Mouse (Mus musculus) midbrain, embryonic 10.5 days (tissue): ENCODE data around the gene Snrnp70. TPM values are rescaled to one million over a fixed set of nuclear protein-coding genes. Genes with fewer than 3 reads are reported as not detected.
A peak's percentile ranks its signal among the peaks of the same experiment; 100 is the strongest.

Source experiments
- DNase-seq: peaks from one replicate; pipeline ENCODE4 v3.0.0-alpha.2; 2017; ENCODE audit warnings: low spot score
- H3K27ac ChIP-seq: fragments of 300-500 bp; sonication (generic); replicated peaks from 2 replicates; pipeline ENCODE4 v1.5.1; 2016; ENCODE audit warnings: mild to moderate bottlenecking
- H3K27me3 ChIP-seq: fragments of 300-500 bp; sonication (generic); 2 replicates; pipeline ENCODE4 v1.6.1; 2016; ENCODE audit warnings: low read depth, mild to moderate bottlenecking; ENCODE audit not compliant: poor library complexity, severe bottlenecking
- H3K36me3 ChIP-seq: fragments of 300-500 bp; sonication (generic); 2 replicates; pipeline ENCODE4 v1.6.1; 2016; ENCODE audit warnings: mild to moderate bottlenecking, moderate library complexity
- H3K4me1 ChIP-seq: fragments of 300-500 bp; sonication (generic); 2 replicates; pipeline ENCODE4 v1.6.1; 2016
- H3K4me3 ChIP-seq: fragments of 300-500 bp; sonication (generic); 2 replicates; pipeline ENCODE4 v1.5.1; 2016; ENCODE audit warnings: mild to moderate bottlenecking, moderate library complexity
- H3K9me3 ChIP-seq: fragments of 300-500 bp; sonication (generic); replicated peaks from 2 replicates; pipeline ENCODE4 v1.6.1; 2016; ENCODE audit warnings: mild to moderate bottlenecking
- WGBS: fragments of 180-500 bp; shearing (Covaris S2); methylation state at CpG from one replicate; pipeline ENCODE4 v1.1.7; 2016; 5-methylcytosine and 5-hydroxymethylcytosine counted together
- polyA plus RNA-seq: library from polyadenylated mRNA; unstranded; fragments of >200 nt; fragmentation: Nextera tagmentation; extraction: Ambion mirVana; gene quantifications from 2 replicates; pipeline ENCODE4 v1.2.1, GENCODE M21; 2016

Gene Snrnp70
- 254 and 268 TPM in 2 replicates for polyA plus RNA-seq

DNA sequence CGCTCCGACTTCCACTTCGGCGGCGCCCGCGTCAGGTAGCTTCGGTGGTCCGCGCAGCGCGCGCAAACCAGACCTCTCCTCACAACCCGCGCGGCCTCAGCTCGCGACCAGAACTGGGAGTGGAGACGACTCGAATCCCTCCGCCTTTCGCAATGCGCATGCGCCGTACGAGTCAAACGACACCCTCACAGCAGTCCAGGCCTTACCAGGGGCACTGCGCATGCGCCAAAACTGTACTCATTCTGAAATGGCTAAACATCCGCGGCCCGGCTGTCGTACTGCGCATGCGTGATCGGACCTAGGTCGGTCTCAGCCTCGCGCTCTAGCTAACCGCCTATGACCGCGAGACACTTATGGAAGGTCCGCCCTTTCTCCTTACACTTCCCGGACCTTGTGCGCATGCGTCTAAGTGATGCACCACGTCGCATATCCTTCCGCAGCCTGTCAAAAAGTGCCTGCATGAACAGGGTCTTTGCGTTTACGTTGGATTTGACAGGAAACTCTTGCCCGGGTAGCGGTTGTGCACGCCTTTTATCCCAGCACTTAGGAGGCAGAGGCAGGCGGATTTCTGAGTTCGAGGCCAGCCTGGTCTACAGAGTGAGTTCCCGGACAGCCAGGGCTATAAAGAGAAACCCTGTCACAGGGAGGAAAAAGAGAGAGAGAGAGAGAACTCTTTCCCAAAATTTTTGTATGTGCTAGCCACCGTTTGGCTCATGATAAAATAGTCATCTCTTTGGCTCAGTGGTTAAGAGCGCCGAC lies at the start of gene Snrnp70:
Gene Snrnp70 (minus strand): TSS at position 165 of the 759 bp plus-strand sequence.
- under 1% methylated on average over 60 of the region's 60 CpGs for WGBS
- Histone ChIP-seq H3K27me3 (no peaks in the 10 kb centered on the region), H3K4me3 (peak within 1 kb of the TSS; percentile 91), H3K4me1 (peaks cover 23% of the 10 kb centered on the region), H3K27ac (peak within 1 kb of the TSS; percentile 99), H3K36me3 (peaks cover 36% of the 10 kb centered on the region), H3K9me3 (no peaks in the 10 kb centered on the region)
- DNase-seq: peak; percentile 100

DNA sequence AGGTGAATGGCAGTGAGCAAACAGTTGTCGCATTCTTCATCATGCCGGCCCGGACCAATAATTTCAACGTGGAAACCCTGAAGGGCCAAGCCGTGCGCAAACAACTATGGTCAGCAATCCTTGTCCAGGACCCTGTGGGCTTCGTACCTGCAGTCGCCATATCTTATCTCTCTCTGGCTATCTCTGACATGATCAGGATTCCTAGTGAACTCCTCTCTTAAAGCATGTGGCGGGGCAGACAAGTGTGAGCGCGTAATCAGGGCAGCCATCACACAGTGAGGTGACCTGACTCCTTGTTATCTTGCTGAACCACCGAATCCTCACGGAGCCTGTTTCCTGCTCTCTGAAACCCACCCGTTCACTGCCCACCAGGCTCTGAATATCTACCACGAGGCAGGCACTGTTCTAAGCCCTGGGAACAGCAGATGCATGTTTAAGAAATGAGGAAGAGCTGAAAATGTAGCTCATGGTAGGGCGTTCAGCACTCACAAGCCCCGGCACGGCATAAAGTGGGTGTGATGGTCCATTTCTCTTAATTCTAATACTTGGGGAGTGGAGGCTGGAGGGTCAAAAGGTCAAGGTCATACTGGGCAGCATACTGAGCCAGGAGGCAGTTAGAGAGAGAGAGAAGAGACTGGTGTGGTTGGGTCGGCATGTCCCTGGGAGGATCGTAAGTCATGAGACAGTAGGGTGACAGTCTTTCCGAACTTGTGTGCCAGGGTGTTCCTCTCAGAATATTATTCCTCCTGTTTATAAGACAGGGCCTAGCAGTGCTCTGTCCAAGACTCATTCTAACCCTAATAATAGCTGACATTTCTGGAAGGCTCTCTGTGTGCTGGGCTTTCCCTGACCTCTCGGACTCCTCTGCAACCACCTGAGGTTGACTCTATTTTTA lies 48.2 kb upstream of the Snrnp70 start:
- Histone ChIP-seq H3K36me3 (peaks cover 80% of the 10 kb centered on the region), H3K9me3 (no peaks in the 10 kb centered on the region), H3K27ac (no peak overlapping the region), H3K4me3 (no peak overlapping the region), H3K4me1 (no peaks in the 10 kb centered on the region), H3K27me3 (no peaks in the 10 kb centered on the region)
- DNase-seq: no peak
- WGBS: 90% methylated on average over 22 of the region's 22 CpGs

DNA sequence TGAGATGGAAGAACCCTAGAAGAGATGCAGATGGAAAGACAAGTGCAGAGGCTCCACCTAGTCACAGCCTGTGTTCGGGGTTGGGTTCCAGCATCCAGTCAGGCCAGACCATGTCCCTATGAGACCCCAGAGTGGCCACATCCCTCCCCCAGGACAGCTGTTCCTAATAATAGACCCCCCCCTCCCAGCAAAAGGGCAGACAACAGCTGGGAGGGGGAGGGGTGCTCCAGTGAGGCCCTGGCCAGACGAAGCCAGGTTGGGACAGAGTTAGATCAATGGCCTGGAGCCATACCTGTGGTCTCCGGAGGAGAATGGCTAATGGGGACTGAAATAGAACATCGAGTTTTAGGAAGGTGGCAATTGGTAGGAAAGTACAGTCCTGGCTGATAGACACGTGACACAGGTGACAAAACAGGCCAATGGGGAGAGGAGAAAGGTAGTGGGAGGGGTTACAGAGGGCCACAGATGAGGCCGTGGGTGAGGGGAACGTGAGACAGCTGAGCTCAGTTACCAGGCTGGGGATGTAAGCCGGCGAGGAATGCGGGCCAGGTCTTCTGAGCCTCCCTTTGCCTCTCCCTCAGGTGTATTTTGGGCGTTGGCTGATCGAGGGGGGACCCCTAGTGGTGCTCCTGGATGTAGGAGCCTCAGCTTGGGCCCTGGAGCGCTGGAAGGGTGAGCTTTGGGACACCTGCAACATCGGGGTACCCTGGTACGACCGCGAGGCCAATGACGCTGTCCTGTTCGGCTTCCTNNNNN lies 42.2 kb upstream of the Snrnp70 start, which contains the start of gene Ruvbl2:
Gene Ruvbl2 (minus strand): TSS at position 576 of the 756 bp plus-strand sequence.
- no peaks in the 10 kb centered on the region for H3K27me3 ChIP-seq
- H3K4me1 ChIP-seq: peaks cover 46% of the 10 kb centered on the region
- H3K9me3 ChIP-seq: no peaks in the 10 kb centered on the region
- peak within 1 kb of the TSS; percentile 3; the same call in 1 of the 2 replicates for H3K4me3 ChIP-seq
- DNase-seq: no peak
- no peak within 1 kb of the TSS for H3K27ac ChIP-seq
- peaks cover 41% of the 10 kb centered on the region for H3K36me3 ChIP-seq
- 18% methylated on average over 19 of the region's 19 CpGs for WGBS

DNA sequence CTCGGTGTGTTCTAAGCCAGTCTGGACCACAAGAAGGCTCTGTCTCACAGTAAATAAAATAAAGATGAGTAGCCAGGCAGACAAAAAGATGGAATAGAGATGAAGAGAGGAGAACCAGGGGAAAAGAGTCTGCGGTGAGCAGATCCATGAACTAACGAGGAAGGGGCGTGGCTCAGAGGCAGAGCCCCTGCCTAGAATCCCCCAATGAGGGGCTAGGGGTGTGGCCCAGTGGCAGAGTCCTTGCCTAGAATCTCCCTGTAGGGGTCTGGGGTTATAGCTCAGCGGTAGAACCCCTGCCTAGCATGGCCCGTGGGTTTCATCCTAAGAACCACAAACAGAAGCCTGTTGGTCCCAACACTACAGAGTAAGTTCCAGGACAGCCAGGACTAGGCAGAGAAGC lies 41.5 kb upstream of the Snrnp70 start:
- H3K27ac ChIP-seq: no peak overlapping the region
- no peaks in the 10 kb centered on the region for H3K27me3 ChIP-seq
- H3K9me3 ChIP-seq: no peaks in the 10 kb centered on the region
- WGBS: 27% methylated on average over 6 of the region's 6 CpGs
- H3K36me3 ChIP-seq: peaks cover 43% of the 10 kb centered on the region
- H3K4me3 ChIP-seq: peak overlapping the region; percentile 3; the same call in 1 of the 2 replicates
- peaks cover 50% of the 10 kb centered on the region for H3K4me1 ChIP-seq
- DNase-seq: no peak

DNA sequence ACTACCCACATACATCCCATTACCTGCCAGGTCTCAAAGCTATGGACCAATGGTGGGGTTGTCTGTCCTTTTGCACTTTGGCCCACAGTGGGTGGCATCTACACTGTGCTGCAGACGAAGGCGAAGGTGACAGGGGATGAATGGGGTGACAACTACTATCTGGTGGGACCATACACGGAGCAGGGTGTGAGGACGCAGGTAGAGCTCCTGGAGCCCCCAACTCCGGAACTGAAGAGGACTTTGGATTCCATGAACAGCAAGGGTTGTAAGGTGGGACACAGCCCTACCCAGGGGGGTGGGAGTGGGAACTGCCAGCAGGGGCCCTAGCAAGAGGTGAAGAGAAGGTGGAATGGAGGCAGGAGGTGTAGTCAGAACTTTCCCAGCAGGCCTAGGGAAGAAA lies 40.9 kb upstream of the Snrnp70 start:
- WGBS: 93% methylated on average over 5 of the region's 5 CpGs
- Histone ChIP-seq H3K4me1 (peaks cover 50% of the 10 kb centered on the region), H3K36me3 (peaks cover 43% of the 10 kb centered on the region), H3K27me3 (no peaks in the 10 kb centered on the region), H3K9me3 (no peaks in the 10 kb centered on the region), H3K4me3 (peak overlapping the region; percentile 96; the same call in 1 of the 2 replicates), H3K27ac (no peak overlapping the region)
- no peak for DNase-seq

DNA sequence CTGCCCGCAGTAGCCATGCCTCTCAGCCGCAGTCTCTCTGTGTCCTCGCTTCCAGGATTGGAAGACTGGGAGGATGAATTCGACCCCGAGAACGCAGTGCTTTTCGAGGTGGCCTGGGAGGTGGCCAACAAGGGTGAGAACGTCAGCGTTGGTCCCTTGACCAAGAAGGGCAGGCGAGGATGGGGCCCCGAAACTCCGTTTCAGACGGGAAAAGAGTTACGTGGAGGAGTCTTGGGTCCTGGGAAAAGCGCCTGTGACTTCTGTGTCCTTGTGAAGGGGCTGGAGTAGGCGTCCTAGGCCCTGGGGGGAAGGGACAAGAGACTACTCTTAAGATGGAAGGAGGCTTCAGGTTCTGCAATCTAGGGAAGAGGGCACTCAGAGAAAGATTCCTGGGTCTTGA lies 39.5 kb upstream of the Snrnp70 start:
- 4% methylated on average over 16 of the region's 16 CpGs for WGBS
- Histone ChIP-seq H3K4me1 (peaks cover 50% of the 10 kb centered on the region), H3K4me3 (peak overlapping the region; percentile 96), H3K36me3 (peaks cover 43% of the 10 kb centered on the region), H3K9me3 (no peaks in the 10 kb centered on the region), H3K27me3 (no peaks in the 10 kb centered on the region), H3K27ac (peak overlapping the region; percentile 92)
- DNase-seq: no peak

DNA sequence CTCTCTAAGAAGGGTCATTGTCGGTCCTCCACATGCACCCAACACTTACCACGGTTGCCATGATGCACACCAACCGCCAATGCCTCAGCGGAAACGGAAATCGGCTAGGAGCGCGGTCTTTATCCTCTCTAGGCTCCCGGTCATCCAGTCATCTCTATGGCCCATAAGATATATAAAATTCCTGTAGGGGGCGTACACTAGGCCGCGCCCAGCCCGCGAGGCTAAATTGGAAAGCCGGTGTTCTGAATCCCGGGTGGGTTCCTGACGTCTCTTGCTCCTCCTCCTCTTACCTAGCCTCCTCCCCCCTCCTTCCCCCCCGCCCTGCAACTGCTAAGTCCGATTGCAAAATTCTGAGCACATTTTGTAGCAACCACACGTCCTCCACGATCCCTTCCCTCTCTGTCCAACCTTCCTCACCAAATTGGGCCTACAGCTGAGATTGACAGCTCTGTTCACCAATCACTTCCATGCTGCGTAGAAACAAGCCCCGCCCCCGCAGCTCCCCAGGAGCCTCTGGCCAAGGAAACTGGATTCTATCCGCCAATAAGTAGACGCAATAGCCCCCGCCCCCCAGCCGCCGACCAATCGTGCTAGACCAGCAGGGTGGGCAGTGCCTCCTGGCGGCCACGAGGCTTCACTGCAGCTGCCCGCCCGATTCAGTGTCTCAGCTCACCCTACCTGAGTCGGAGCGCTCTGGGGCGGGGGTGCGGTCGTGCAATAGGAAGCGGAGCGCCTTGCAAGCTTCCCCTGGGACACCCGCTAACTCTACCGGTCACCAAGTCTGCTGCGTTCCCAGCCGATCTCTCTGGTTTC lies 38.9 kb upstream of the Snrnp70 start, which contains the start of gene Gys1:
Gene Gys1 (plus strand): TSS at position 642 of the 813 bp plus-strand sequence.
- DNase-seq: peak; percentile 100
- Histone ChIP-seq H3K36me3 (peaks cover 43% of the 10 kb centered on the region), H3K4me1 (peaks cover 50% of the 10 kb centered on the region), H3K27ac (peak within 1 kb of the TSS; percentile 92), H3K27me3 (no peaks in the 10 kb centered on the region), H3K9me3 (no peaks in the 10 kb centered on the region), H3K4me3 (peak within 1 kb of the TSS; percentile 96)
- under 1% methylated on average over 45 of the region's 45 CpGs for WGBS

DNA sequence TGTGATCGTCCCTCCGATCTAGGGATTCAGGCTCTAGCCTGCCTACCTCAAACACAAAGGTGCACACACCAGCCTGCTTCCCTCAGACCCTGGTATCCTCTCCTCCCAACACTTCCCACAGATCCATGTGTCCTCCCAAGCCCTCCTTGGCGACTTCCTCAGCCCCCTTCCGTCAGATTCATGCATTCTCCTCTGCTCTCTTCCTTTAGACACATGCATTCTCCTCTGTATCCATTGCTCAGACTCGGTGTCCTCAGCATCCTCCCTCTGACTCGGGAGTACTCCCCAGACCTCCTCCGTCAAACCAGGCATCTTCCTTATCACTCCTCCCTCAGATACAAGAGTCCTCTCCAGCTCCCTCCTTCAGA lies 38.3 kb upstream of the Snrnp70 start:
- Histone ChIP-seq H3K36me3 (peaks cover 47% of the 10 kb centered on the region), H3K4me3 (peak overlapping the region; percentile 96), H3K27ac (peak overlapping the region; percentile 92), H3K4me1 (peaks cover 50% of the 10 kb centered on the region), H3K9me3 (no peaks in the 10 kb centered on the region), H3K27me3 (no peaks in the 10 kb centered on the region)
- under 1% methylated on average over 7 of the region's 7 CpGs for WGBS
- no peak for DNase-seq

DNA sequence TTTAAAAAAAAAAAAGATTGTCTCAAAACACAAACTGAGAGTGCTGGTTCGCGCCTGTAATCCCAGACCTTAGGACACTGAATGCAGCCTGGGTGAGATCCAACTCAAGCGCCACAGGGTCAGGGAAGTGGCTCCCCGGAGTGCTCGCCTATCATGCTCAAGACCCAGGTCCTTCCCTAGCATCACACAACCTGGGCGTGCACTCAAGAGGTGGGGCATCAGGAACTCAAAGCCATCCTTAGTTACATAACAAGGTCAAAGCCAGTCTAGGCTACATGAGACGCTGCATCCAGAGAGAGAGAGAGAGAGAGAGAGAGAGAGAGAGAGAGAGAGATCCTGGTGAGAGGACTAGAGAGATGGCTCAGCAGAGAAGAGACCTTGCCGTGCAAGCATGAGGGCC lies 31.0 kb upstream of the Snrnp70 start:
- Histone ChIP-seq H3K9me3 (no peaks in the 10 kb centered on the region), H3K27ac (no peak overlapping the region), H3K27me3 (peaks cover 5% of the 10 kb centered on the region), H3K4me3 (no peak overlapping the region), H3K36me3 (peaks cover 100% of the 10 kb centered on the region), H3K4me1 (no peaks in the 10 kb centered on the region)
- no peak for DNase-seq
- 97% methylated on average over 8 of the region's 8 CpGs for WGBS

DNA sequence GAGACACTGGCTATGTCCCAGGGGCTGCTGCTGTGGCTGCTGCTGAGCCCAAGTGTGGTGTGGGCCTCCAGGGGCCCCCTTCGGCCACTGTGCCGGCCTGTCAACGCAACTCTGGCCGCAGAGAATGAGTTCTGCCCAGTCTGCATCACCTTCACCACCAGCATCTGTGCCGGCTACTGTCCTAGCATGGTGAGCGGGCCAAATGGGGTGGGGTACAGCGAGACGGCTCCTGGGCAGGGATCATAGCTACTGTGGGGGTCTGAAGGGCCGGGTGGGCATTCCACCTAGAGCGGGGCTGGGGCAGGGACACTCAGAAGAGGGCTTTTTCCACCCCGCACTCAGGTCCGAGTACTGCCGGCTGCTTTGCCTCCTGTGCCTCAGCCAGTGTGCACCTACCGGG lies 25.7 kb upstream of the Snrnp70 start:
- peaks cover 59% of the 10 kb centered on the region for H3K27me3 ChIP-seq
- 92% methylated on average over 14 of the region's 14 CpGs for WGBS
- DNase-seq: no peak
- H3K9me3 ChIP-seq: no peaks in the 10 kb centered on the region
- H3K4me3 ChIP-seq: no peak overlapping the region
- peaks cover 21% of the 10 kb centered on the region for H3K4me1 ChIP-seq
- H3K27ac ChIP-seq: no peak overlapping the region
- H3K36me3 ChIP-seq: peaks cover 63% of the 10 kb centered on the region

DNA sequence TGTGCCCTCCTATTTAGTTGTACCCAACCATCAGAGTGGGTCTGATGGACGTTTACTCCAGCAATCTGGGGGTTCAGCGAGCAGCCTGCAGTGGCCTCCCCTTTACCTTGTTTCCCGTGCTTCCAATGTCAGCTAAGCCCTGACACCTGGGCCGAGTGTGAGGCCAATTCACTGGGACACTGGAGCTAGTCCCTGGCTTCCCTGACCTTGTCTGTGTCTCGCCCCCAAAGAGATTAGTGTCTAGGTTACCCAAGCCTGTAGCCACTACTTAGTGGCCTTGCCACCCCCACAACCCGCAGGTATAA lies 25.0 kb upstream of the Snrnp70 start, which contains the start of gene Lhb:
Gene Lhb (plus strand): TSS at position 206 of the 305 bp plus-strand sequence.
- no peaks in the 10 kb centered on the region for H3K9me3 ChIP-seq
- peaks cover 65% of the 10 kb centered on the region for H3K27me3 ChIP-seq
- DNase-seq: no peak
- no peak within 1 kb of the TSS for H3K4me3 ChIP-seq
- peaks cover 56% of the 10 kb centered on the region for H3K36me3 ChIP-seq
- H3K27ac ChIP-seq: no peak within 1 kb of the TSS
- peaks cover 24% of the 10 kb centered on the region for H3K4me1 ChIP-seq
- 60% methylated on average over 6 of the region's 6 CpGs for WGBS
